Mouse (Mus musculus): Measurements from ENCODE around the gene Plcb4. TPM values are rescaled to one million over a fixed set of nuclear protein-coding genes. Genes with fewer than 3 reads are reported as not detected.
"Not testable (repeated sequence)": the region's sequence is repeated elsewhere in the genome, so short reads cannot be mapped to it uniquely, and the experiment has no call there.

The Plcb4 gene
- polyA plus RNA-seq, 1 experiment from 2014 or later: 17.6 TPM

DNA sequence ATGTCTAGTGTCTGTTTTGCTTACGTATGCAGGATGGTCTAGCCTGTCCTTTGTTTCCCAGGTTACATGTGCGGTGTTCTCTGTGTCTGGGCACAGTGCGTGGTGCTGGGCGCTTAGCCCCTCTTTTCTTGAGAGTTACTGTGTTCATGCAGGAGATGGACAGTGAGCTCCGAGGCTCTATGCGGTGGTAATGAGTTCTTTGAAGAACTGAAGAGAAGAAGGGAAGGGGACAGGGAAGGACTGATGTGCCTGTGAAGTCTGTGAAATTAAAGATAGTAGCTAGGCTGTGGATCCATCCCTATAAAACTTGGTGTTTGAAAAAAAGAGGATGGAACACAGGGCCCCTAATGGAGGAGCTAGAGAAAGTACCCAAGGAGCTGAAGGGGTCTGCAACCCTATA is 64.6 kb downstream of the Plcb4 start:
- 94% methylated on average over 6 of the region's 6 CpGs for WGBS
- Histone ChIP-seq H3K27ac (no peak overlapping the region), H3K27me3 (no peaks in the 10 kb centered on the region), H3K4me2 (no peak overlapping the region), H3K36me3 (no peaks in the 10 kb centered on the region), H3K4me3 (no peak overlapping the region), H3K9me3 (no peaks in the 10 kb centered on the region), H3K9ac (no peak overlapping the region), H3K4me1 (0 out of 2 replicates have a peak, but pooled peaks cover 3% of the 10 kb centered on the region)
- no peak for ATAC-seq (ENCODE audit: insufficient number of reproducible peaks, insufficient read depth, low FRiP score, low TSS enrichment, low read depth)

DNA sequence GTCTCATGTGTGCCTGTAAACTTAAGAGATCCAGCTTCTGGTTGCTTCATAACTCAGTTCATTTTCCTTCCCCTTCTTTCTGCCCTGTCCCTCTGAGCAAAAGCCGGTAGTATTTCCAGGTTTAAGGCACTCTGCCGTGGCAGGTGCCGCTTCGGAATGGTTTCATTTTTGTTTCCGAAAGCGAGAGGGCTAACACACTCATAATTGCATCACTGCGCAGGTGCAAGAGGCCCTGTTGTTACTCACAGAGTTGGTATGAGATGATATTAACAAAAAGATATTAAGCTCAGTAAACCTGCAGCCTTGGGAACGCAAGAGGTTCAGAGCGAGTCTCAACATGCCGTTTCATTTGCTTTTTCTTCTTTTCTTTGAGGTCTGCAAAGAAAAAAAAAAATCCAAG is 65.7 kb downstream of the Plcb4 start:
- H3K36me3 ChIP-seq: no peaks in the 10 kb centered on the region
- H3K27ac ChIP-seq: no peak overlapping the region
- 77% methylated on average over 10 of the region's 10 CpGs for WGBS
- no peak overlapping the region for H3K4me2 ChIP-seq
- no peaks in the 10 kb centered on the region for H3K27me3 ChIP-seq
- H3K9ac ChIP-seq: no peak overlapping the region
- no peak overlapping the region for H3K4me3 ChIP-seq
- no peak for ATAC-seq (ENCODE audit: insufficient number of reproducible peaks, insufficient read depth, low FRiP score, low TSS enrichment, low read depth)
- 0 out of 2 replicates have a peak, but pooled peaks cover 3% of the 10 kb centered on the region for H3K4me1 ChIP-seq
- no peaks in the 10 kb centered on the region for H3K9me3 ChIP-seq

DNA sequence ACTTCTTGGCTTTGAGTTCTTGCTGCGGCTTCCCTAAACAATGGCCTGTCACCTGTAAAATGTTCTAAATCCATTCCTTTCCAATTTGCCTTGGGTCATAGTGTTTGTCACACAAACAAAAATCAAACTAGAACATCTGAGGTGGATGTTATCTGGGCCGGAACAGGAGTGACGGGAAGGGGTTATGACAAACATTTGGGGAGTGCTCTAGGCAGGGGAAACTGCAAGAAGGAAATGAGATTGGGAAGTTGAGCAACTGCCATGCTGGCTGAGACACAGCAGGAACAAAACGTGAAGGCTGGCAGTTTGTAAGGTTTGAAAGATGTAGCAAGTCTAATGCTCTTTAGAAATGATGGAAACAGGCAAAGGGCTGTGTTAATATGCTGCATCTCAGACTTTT is 66.6 kb downstream of the Plcb4 start:
- Histone ChIP-seq H3K36me3 (no peaks in the 10 kb centered on the region), H3K4me2 (no peak overlapping the region), H3K9me3 (no peaks in the 10 kb centered on the region), H3K27ac (no peak overlapping the region), H3K27me3 (no peaks in the 10 kb centered on the region), H3K4me1 (0 out of 2 replicates have a peak, but pooled peaks cover 3% of the 10 kb centered on the region), H3K4me3 (no peak overlapping the region), H3K9ac (no peak overlapping the region)
- ATAC-seq (ENCODE audit: insufficient number of reproducible peaks, insufficient read depth, low FRiP score, low TSS enrichment, low read depth): no peak
- WGBS: 66% methylated on average over 4 of the region's 4 CpGs

DNA sequence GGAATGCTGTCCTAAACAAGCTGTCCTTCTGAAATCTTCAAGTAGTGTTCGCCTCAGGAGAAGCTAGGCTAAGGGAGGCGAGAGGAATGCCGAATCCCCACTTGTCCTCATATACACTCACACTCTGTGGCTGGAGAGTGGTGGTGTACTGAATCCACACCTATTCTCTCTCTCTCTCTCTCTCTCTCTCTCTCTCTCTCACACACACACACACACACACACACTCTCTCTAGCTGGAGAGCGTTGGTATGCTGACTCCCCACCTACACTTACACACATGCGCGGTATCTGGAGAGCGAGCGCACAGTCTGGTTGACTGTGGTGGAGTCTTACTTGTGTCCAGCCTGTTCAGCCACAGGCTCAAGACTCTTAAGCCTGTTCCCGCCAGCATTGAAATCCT is 68.3 kb downstream of the Plcb4 start:
- 0 out of 2 replicates have a peak, but pooled peaks cover 3% of the 10 kb centered on the region for H3K4me1 ChIP-seq
- ATAC-seq (ENCODE audit: insufficient number of reproducible peaks, insufficient read depth, low FRiP score, low TSS enrichment, low read depth): no peak
- 81% methylated on average over 9 of the region's 9 CpGs for WGBS
- H3K9me3 ChIP-seq: no peaks in the 10 kb centered on the region
- no peaks in the 10 kb centered on the region for H3K36me3 ChIP-seq
- no peak overlapping the region for H3K4me3 ChIP-seq
- H3K4me2 ChIP-seq: no peak overlapping the region
- H3K27me3 ChIP-seq: no peaks in the 10 kb centered on the region
- H3K9ac ChIP-seq: no peak overlapping the region
- H3K27ac ChIP-seq: no peak overlapping the region

DNA sequence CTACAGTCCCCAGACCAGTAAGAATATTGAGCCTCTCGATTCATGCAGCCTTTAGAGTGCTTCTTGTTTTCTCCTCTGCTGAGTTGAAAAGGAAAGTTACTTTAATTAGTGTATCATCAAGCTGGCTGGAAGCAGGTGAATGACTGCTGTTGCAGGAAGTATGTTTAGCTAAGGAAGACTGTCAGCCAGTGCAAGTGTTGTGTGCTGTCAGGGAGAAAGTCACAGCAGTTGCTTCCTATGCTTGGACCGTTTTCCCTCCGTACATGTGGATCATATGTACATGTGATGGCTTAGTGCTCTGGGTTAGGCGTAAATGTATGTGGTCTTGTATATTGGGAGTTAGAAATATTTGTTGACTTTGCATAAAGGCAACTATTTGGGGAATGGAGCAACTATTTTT is 69.1 kb downstream of the Plcb4 start:
- Histone ChIP-seq H3K4me3 (no peak overlapping the region), H3K36me3 (no peaks in the 10 kb centered on the region), H3K4me2 (no peak overlapping the region), H3K9ac (no peak overlapping the region), H3K27ac (no peak overlapping the region), H3K9me3 (no peaks in the 10 kb centered on the region), H3K27me3 (no peaks in the 10 kb centered on the region), H3K4me1 (no peaks in the 10 kb centered on the region)
- 78% methylated on average over 4 of the region's 4 CpGs for WGBS
- no peak for ATAC-seq (ENCODE audit: insufficient number of reproducible peaks, insufficient read depth, low FRiP score, low TSS enrichment, low read depth)

- no peak overlapping the region for H3K9ac ChIP-seq
Measured at GRCm38 (mm10) chr2:135731591-135731990, 72.8 kb downstream of the Plcb4 start.

DNA sequence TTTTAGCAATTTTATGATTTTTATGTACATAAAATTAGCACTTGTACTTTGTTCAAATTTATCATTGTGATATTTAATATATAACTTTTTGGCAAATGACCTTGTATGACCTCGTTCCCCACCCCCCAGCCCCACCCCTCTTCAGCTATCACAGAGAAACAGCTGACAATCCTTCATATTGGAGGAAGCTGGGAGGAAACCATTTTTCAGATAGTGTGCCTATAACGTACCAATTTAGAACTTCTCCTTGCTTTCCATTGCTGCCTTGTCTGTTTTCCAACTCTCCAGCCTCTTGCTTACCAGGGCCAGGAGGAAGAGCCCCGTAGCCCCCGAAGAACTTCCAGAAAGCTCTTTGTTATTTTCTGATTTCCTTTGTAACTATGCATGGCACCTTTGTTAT is 73.8 kb downstream of the Plcb4 start:
- H3K9me3 ChIP-seq: no peaks in the 10 kb centered on the region
- H3K4me3 ChIP-seq: no peak overlapping the region
- no peak for ATAC-seq (ENCODE audit: insufficient number of reproducible peaks, insufficient read depth, low FRiP score, low TSS enrichment, low read depth)

More at GRCm38 (mm10) chr2:135731591-135731990, 72.8 kb downstream of the Plcb4 start:
- H3K4me1 ChIP-seq: peaks cover 7% of the 10 kb centered on the region; the same call in 1 of the 2 replicates
- H3K27me3 ChIP-seq: no peaks in the 10 kb centered on the region
- H3K36me3 ChIP-seq: no peaks in the 10 kb centered on the region
- WGBS: 59% methylated on average over 6 of the region's 6 CpGs
- no peak overlapping the region for H3K4me3 ChIP-seq
- H3K9me3 ChIP-seq: no peaks in the 10 kb centered on the region
- no peak overlapping the region for H3K27ac ChIP-seq
- no peak for ATAC-seq (ENCODE audit: insufficient number of reproducible peaks, insufficient read depth, low FRiP score, low TSS enrichment, low read depth)
- no peak overlapping the region for H3K4me2 ChIP-seq

GRCm38 (mm10) chr2:135733926-135734510 is 75.2 kb downstream of the Plcb4 start:
- no peak overlapping the region for H3K4me2 ChIP-seq
- no peaks in the 10 kb centered on the region for H3K27me3 ChIP-seq
- ATAC-seq (ENCODE audit: insufficient number of reproducible peaks, insufficient read depth, low FRiP score, low TSS enrichment, low read depth): no peak
- no peaks in the 10 kb centered on the region for H3K36me3 ChIP-seq
- no peak overlapping the region for H3K4me3 ChIP-seq
- H3K4me1 ChIP-seq: peaks cover 15% of the 10 kb centered on the region
- no peak overlapping the region for H3K27ac ChIP-seq
- 47% methylated on average over 10 of the region's 10 CpGs for WGBS
- H3K9me3 ChIP-seq: no peaks in the 10 kb centered on the region
- no peak overlapping the region for H3K9ac ChIP-seq

More for the DNA sequence above, 73.8 kb downstream of the Plcb4 start:
- Histone ChIP-seq H3K4me1 (peaks cover 12% of the 10 kb centered on the region), H3K4me2 (no peak overlapping the region), H3K36me3 (no peaks in the 10 kb centered on the region), H3K27ac (no peak overlapping the region), H3K9ac (no peak overlapping the region), H3K27me3 (no peaks in the 10 kb centered on the region)
- WGBS: 83% methylated on average over 4 of the region's 4 CpGs

GRCm38 (mm10) chr2:135737506-135737905 is 78.7 kb downstream of the Plcb4 start:
- no peaks in the 10 kb centered on the region for H3K36me3 ChIP-seq
- ATAC-seq (ENCODE audit: insufficient number of reproducible peaks, insufficient read depth, low FRiP score, low TSS enrichment, low read depth): no peak
- H3K9ac ChIP-seq: no peak overlapping the region
- no peaks in the 10 kb centered on the region for H3K27me3 ChIP-seq
- H3K4me2 ChIP-seq: no peak overlapping the region
- 72% methylated on average over 9 of the region's 9 CpGs for WGBS
- H3K4me1 ChIP-seq: peaks cover 18% of the 10 kb centered on the region
- no peak overlapping the region for H3K27ac ChIP-seq
- H3K9me3 ChIP-seq: no peaks in the 10 kb centered on the region
- no peak overlapping the region for H3K4me3 ChIP-seq

DNA sequence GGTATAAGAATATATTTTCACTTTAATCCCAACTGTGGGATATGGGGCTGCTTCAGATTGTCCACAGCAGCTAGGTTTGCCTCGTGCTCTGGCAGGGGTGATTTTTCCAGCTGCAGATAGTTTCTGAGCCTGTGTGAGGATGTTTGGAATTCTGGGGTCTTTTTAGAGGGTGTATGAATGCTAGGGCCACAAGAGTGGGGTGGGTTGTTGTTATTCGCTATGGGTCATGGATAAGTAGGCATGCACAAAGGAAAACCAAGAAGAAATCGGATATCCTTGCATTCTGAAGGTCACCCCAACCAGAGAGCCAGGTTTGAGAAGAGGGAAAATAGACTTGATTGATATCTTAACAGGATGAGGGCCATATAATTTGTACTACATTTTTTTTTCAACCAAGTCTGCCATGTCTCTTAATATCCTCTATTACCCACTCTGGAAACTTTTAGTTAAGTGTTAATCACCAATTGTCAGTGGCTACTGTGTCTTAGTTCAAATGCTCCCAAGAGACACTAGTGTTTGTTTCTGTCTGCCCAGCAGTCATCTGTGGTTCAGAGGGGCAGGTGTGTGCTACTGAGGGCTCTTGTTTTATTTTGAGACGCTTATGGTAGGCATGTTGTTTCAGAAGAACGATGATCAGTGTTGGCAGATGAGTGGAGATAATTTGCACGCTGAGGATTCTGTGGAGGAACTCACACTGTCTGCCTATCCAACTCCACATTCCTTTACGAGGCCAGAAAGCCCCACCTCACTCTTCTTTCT is 79.4 kb downstream of the Plcb4 start:
- not testable (repeated sequence) for H3K27ac ChIP-seq; H3K9ac ChIP-seq; H3K4me2 ChIP-seq; H3K4me3 ChIP-seq; H3K27me3 ChIP-seq; H3K36me3 ChIP-seq; ATAC-seq (ENCODE audit: insufficient number of reproducible peaks, insufficient read depth, low FRiP score, low TSS enrichment, low read depth); H3K9me3 ChIP-seq
- H3K4me1 ChIP-seq: peaks cover 25% of the 10 kb centered on the region
- 73% methylated on average over 7 of the region's 7 CpGs for WGBS

DNA sequence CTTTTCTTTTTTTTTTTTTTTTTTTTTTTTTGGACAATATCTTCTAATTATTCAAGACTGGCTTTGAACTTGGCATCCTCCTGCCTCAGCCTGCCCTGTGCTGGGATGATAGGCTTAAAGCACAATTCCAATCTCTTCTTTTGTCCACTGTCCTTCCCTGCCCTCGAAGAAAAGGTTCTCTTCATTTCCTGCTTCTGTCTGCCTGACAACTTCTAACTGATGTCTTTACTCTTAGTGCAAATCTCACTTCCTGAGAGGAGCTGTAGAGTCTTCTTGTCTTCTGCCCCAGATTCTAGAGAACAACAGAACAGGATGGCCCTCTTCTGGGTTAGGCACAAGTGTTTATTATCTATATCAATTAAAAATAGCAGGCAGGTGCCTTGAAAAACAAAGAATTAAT is 80.1 kb downstream of the Plcb4 start:
- Histone ChIP-seq H3K36me3 (no peaks in the 10 kb centered on the region), H3K4me2 (no peak overlapping the region), H3K27me3 (no peaks in the 10 kb centered on the region), H3K4me1 (peaks cover 32% of the 10 kb centered on the region), H3K9me3 (no peaks in the 10 kb centered on the region), H3K27ac (no peak overlapping the region), H3K9ac (no peak overlapping the region), H3K4me3 (no peak overlapping the region)
- ATAC-seq (ENCODE audit: insufficient number of reproducible peaks, insufficient read depth, low FRiP score, low TSS enrichment, low read depth): no peak
- WGBS: 75% methylated on average over 1 of the region's 1 CpGs
